Mouse (Mus musculus): Measurements from ENCODE around the gene C5ar2.
"Not testable (repeated sequence)": the region's sequence is repeated elsewhere in the genome, so short reads cannot be mapped to it uniquely, and the experiment has no call there.

C5ar2 gene

DNA sequence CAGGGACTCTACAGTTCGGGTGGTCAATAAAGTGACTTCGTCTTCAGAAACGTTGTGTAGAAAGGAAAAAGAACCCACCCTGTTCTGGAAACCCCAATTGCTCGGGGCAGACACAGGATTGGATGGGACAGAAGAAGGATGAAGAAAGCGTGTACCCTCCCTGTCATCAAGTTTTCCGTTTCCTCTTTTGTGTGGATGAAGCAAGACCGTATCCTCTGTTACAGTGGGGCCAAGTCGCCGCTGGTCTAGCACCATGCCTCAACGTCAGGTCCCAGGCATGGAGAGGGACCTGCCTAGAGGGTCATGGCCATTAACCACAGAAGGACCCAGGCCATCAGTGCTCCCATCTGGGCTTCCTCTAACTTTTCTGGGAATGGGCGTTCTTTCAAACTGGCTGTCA, 13.9 kb upstream of the C5ar2 start:
- no peak for DNase-seq (ENCODE audit: low read depth, low spot score)

DNA sequence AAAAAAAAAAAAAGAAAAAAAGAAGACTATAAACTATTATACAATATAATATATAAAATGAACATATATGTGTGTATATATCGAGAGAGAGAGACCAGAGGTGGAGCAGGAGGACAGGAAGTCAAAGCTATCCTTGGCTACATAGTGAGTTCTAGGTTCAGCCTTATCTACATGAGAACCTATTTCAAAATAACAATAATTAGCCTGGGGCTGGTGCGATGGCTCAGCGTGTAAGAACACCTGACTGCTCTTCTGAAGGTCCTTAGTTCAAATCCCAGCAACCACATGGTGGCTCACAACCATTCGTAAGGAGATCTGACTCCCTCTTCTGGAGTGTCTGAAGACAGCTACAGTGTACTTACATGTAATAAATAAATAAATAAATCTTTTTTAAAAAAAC, 12.0 kb upstream of the C5ar2 start:
- DNase-seq (ENCODE audit: low read depth, low spot score): not testable (repeated sequence)

DNA sequence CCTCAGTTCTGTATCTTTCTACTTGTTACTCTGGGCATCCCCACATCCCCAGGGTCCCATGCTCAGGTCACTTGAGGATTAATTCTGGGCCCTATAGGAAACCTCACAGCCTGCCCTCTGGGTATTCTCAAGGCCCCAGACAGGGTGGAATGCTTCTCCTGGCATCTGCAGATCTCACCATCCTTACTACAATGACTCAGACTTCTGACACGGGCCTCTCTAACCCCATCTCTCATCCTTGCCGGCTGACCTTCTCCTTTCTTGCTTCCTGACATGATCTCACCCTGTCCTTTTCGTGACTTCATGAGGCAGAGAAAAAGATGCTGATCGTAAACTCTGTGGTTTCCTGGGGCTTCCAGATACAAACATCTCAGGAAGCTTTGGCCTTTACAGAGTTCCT, 10.2 kb upstream of the C5ar2 start:
- DNase-seq (ENCODE audit: low read depth, low spot score): no peak

DNA sequence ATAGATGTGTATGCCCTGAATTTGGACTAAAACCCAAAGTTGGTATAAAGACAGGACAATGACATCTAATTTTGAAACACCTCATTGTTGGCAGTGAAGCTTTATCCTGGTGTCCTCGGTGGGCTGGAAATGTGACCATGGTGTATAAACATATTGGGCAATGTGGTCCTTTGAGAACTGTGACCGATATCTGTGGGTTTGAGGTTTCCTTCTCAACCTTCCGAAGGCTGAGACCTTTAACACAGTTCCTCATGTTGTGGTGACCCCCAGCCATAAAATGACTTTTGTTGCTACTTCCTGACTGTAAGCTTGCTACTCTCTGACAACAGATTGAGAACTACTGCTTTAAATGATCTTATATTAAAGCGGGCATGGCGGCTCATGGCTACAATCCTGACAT, 6.7 kb upstream of the C5ar2 start:
- DNase-seq (ENCODE audit: low read depth, low spot score): no peak

- DNase-seq (ENCODE audit: low read depth, low spot score): no peak
Measured at GRCm38 (mm10) chr7:16245958-16246357, 2.0 kb upstream of the C5ar2 start.

- DNase-seq (ENCODE audit: low read depth, low spot score): no peak
Measured at GRCm38 (mm10) chr7:16242198-16242597, 1.8 kb downstream of the C5ar2 start.

DNA sequence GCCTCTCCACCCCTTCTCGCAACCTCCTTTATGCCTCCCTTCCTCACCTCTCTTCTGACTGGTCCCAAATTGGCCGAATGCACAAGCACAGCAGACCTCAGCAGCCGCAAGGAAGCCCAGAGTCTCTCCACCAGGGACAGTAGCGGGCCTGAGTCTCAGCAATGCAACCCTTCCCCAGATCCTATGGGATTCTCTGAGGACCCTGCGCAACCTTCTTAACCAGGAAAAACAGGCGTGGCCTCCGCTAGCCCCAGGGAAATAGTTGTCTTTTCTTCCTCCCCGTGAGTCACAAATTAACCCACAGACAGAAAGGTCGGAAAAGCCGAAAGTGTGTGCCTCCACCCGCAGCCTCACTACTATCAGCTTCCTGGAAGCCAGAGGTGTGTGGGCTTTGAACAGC, 2.2 kb downstream of the C5ar2 start:
- DNase-seq (ENCODE audit: low read depth, low spot score): peak; percentile 59

- no peak for DNase-seq (ENCODE audit: low read depth, low spot score)
Measured at GRCm38 (mm10) chr7:16240978-16241303, 3.0 kb downstream of the C5ar2 start.

- no peak for DNase-seq (ENCODE audit: low read depth, low spot score)
Measured at GRCm38 (mm10) chr7:16240281-16240977, 3.5 kb downstream of the C5ar2 start.

- DNase-seq (ENCODE audit: low read depth, low spot score): no peak
Measured at GRCm38 (mm10) chr7:16239554-16239997, 4.4 kb downstream of the C5ar2 start.

DNA sequence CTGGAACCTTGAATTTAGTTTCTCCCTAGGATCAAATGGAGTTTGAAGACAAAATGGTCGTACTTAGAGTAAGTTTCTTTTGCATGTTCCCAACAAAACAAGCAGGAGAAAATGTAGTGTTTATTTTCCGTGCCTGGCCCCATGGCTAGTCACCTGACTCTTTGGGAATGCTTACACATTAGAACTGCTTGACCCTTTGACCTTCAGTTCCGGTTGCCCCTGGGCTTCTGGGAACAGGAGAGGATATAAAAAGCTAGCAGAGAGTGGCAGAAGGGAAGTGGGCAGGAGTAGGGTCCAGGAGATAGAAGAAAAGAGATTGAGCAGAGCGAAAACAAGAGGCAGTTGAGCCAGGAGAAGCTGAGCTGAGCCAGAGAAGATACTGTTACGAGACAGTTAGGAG, 14.1 kb downstream of the C5ar2 start:
- peak; percentile 73 for DNase-seq (ENCODE audit: low read depth, low spot score)

DNA sequence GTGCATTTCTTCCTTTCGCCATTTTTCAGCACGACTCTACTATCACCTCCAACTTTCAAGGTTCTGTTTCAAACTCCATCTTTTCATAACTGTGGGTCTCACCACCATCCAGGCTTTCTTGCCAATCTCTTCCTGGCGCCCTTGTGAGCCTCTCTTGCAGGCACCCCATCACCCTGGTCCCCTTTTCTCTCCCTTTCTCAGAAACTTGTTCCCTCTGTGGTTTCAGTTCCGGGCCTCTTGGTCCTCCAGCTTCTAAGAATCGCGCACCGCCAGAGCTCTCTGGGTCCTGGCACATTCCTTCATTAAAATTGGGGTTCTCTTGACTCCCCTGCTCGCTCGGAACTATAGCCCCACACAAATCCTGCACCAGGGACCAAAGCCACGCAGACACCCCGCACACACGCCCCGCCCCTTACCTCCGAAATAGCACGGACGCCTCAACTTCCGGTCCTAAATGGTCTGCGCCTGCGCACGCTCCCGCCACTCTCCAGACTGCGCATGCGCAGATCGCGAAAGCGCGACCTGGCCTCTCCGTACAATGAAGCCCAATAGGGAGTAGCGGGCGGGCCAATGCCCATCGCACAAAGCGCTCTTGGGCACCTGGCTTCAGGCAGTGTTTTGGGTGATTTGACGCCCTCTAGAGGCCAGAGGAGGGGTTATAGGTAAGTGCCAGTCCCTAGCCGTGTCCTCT, 22.2 kb downstream of the C5ar2 start, which contains the start of gene Dhx34:
TSS of gene Dhx34 (minus strand) at position 456 of the 691 bp plus-strand sequence.
- DNase-seq (ENCODE audit: low read depth, low spot score): peak; percentile 99

DNA sequence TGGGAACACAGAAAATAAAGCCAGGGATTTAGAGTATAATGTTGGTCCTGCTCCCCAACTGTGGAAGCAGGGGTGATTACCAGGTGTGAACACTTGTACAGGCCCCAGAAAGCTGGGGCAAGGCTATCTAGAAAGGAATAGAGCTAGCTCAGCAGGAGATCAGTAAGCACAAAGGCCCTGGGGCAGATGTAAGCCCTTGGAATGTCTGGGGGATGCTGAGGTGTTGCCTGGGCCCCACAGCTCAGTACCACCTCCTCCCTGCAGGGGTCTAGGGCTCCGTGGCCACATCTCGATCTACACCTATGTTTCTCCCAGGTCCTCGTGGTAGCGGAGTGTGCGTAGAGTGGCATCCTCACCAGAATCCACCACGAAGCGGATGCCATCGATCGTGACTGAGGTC, 30.0 kb downstream of the C5ar2 start:
- DNase-seq (ENCODE audit: low read depth, low spot score): peak; percentile 71

- DNase-seq (ENCODE audit: low read depth, low spot score): no peak
Measured at GRCm38 (mm10) chr7:16213196-16213595, 30.8 kb downstream of the C5ar2 start.

GRCm38 (mm10) chr7:16210862-16211365, 33.0 kb downstream of the C5ar2 start:
- DNase-seq (ENCODE audit: low read depth, low spot score): no peak

GRCm38 (mm10) chr7:16208781-16209665, 34.9 kb downstream of the C5ar2 start:
- DNase-seq (ENCODE audit: low read depth, low spot score): no peak

DNA sequence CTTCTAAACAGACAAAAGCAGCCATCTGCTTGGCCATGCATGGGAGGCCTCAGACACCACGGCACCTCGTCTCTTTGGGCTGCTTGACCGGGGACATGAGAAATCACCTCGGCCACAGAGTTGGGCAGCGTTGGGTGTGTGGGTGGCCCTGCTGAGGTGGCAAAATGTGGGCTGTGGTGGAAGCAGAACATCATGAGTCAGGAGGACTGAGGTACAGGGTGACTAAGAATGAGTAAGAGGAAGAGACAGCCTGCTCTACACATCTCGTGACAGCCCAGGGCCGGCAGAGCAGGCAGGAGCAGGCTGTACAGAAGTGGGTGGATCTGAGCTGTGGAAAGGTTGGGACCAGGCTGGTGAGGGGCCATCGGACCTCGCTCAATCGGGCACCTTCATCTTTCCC, 36.5 kb downstream of the C5ar2 start:
- DNase-seq (ENCODE audit: low read depth, low spot score): no peak

DNA sequence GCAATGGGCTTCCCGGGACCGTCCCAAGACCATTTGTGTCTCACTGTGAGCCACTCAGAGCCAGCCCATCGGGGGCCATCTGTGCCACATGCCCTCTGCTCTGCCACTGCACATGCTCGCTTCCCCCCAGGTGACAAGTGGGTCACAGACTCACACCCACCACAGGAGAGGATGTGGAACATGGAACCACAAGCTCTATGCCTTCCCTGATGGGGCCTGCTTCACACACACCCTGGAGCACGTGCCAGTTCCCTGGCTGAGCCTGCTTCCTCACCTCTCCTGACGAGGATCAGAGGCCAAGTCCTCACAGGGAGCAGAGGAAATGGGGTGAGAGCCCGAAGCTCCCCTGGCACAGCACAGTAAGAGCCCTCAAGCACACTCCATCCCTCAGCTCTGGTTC, 36.9 kb downstream of the C5ar2 start:
- no peak for DNase-seq (ENCODE audit: low read depth, low spot score)

GRCm38 (mm10) chr7:16204791-16205190, 39.2 kb downstream of the C5ar2 start:
- no peak for DNase-seq (ENCODE audit: low read depth, low spot score)

DNA sequence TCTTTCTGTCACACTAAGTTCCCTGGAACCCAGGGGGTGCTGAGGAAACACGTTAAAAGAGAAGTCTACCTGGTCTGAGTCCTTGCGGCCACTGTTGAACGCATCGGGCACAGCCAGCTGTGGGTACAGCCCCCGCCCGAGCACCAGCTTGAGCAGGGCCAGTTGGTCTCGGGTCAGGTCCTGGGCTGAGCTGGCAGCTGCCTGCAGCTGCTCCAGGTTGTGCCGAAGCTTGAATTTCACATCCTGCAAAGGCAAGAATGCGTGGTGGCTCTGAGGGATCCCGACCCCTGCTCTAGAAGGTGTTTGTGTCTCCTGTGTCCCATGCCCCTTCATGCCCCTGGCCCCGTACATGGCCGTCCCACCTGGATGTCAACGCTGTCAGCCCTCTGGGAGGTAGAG, 40.5 kb downstream of the C5ar2 start:
- DNase-seq (ENCODE audit: low read depth, low spot score): no peak

- DNase-seq (ENCODE audit: low read depth, low spot score): no peak
Measured at GRCm38 (mm10) chr7:16202756-16203504, 41.0 kb downstream of the C5ar2 start.
